Mouse (Mus musculus) right cerebral cortex, postnatal 36 days (tissue): ENCODE measurements around the gene Mroh7.

Experiments used
- DNase-seq, 2 experiments: peaks; one replicate each; pipeline ENCODE4 v3.0.0; 2022; ENCODE audit warnings: low spot score in 2 of 2, mixed read lengths in 1 of 2

Gene Mroh7

DNA sequence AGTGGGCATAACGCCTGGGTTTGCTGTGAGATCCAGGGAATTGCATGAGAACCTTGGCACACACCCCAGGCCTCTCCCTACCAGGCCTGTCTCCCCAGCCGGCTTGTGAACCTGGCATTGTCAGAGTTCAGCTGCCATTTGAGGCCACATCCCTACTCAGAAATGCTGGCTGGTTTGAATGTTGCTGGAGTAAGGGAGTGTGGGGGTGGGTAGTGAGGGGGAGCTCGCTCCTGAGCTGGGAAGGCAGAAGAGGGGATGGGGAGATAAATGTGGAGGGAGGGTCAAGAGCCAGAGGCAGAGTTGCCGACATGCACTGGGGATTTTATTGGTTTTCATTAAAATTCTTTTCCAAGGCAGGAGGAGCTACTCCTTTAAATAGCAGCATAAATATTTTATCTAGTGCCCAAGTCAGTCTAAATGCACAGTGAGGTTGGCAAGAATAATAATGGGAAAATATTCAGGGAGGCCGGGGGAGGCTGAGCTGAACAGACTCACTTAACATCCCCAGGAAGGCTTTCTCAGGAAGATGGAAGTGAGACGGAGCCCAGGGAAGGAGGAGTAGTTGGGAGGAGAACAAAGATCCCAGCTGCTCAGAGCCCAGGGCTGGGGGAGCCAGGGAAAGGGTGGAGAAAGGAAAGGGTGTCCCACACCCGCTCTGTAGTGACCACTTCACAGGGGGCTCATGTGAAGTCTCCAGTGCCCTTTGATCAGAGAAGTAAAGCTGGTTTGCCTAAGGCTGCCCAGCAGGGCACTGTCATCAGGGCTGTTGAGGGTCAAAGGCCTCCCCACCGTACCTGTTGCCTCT, 97.2 kb downstream of the Mroh7 start:
- no peak for DNase-seq

- DNase-seq: no peak
Observed at GRCm38 (mm10) chr4:106632313-106632712, 98.4 kb downstream of the Mroh7 start.
